Mouse (Mus musculus) heart, adult 2 months (tissue): ENCODE measurements around the gene Numb.

Experiments
- CTCF ChIP-seq: fragments of 200-600 bp; IDR thresholded peaks from 2 replicates; pipeline ENCODE4 v1.8.1; 2022; ENCODE audit warnings: antibody characterized with exemption, mild to moderate bottlenecking, moderate library complexity
- EP300 ChIP-seq: fragments of 200-500 bp; IDR thresholded peaks from 2 replicates; pipeline ENCODE4 v1.6.1; 2011; ENCODE audit warnings: low read depth, low read length, control low read depth; ENCODE audit not compliant: insufficient read depth

GRCm38 (mm10) chr12:83765965-83766603, 155.7 kb downstream of the Numb start:
- no peak for TF ChIP-seq EP300
- TF ChIP-seq CTCF: no peak
